Mouse (Mus musculus) ovary, adult 18-20 months (tissue): Measurements from ENCODE around the gene Efna1.
A peak's percentile ranks its signal among the peaks of the same experiment; 100 is the strongest.

ENCODE experiments used
- DNase-seq: peaks from one replicate; pipeline ENCODE4 v3.0.0; 2022; ENCODE audit warnings: low spot score, mixed read lengths

The Efna1 gene

DNA sequence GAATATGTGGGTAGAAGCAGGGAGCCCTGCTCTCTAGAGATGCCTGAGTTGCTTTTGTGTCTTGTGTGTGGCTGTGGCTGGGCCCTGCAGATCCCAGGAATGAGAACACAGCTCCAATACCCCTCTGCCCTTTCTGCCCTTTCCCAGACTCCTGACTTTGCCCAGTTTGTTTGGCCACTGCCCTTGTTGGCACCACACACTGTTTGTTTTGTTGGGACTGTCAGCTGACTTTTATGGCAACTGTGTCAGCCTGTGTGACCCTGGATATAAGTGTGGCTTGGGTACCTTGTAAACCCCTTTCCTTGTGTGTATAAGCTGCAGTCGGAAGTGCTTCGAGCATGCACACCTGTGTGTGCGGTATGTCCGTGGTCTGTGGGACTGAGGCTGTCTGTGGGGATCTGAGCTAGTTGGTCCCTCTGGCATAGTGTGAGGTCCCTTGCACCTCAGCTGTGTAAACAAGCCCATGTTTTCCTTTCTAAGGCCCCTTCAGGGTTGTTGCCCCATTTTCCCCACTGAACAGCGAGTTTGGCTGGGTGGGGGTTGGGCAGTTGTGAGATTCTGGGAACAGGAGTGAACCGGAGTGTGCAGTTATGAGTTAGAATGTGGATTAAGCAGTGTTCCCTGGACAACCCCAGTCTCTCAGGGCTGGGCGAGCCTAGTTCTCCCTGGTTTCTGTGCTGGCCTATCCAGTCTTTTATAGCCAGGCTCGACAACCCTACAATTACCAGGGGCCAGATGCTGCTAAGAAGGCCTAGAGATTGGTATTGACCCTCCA is 24.8 kb upstream of the Efna1 start:
- DNase-seq = no peak

DNA sequence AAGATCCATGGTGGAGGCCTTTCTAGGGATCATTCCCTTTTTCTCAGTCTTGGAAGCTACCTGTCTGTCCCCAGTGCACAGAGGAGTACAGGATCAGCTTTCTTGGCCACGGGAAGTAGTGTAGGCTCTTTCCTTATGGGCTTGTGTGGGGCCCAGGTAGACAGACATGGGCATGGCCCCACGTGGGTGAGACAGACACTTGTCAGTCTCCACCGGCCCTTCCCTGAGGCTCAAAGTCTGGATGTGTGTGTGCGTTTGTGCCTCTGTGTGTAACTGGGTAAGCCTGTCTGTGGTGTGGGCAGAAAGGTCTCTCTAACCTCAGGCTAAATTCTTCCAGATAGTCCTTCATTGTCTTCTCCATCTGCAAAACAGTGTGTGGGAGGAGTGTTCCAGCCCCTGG is 24.2 kb upstream of the Efna1 start:
- DNase-seq = no peak

DNA sequence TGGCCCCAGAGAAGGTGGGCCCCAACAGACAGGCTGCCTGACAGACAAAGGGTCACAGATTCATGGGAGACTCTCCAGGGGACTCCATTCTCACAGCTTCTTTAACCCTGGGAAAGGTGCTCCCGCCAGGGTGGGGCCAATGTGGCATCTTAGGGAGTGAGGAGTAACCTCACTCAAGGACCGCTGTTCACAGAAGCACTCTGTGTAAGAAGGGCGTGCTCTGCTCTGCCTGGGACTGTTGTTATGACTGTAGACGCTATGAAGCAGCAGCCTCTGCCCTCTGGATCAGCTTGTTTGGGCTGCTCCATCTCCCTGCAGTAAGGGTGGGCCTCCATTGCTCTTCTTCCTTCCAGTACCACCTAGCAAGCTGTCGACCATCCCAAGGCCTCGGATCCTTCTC is 23.5 kb upstream of the Efna1 start:
- DNase-seq = no peak

DNA sequence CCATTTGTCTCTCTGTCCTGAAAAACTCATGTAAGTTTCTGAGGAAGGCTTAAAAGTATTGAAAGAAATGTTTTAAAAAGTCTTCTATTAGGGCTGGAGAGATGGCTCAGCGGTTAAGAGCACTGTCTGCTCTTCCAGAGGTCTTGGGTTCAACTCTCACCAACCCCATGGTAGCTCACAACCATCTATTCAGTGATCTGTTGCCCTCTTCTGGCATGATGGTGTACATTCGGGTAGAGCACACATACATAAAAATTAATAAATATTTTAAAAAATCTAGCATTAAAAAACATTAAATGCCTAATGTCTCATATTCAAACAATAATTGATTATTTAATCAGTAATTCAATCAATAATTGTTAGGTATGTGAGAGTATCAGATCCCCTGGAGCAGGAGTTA is 19.6 kb upstream of the Efna1 start:
- DNase-seq = no peak

DNA sequence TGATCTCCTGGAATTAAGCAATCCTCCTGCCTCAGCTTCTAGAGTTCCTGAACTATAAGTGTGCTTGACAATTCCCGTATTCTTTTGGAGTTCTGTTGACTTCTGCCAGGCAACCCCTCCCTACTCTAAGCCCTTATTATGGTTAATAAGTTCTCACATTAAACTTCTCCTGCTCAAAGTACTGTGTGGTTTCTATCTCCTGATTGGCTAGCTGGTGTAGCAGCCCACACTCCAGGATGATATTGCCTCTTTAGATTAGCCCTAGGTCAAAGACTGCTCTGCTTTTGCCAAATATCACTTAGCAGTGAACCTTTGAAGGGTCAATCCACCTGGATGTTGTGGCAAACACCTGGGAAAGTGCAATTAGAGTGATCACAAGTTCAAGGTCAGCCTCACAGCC is 19.1 kb upstream of the Efna1 start:
- DNase-seq = no peak

DNA sequence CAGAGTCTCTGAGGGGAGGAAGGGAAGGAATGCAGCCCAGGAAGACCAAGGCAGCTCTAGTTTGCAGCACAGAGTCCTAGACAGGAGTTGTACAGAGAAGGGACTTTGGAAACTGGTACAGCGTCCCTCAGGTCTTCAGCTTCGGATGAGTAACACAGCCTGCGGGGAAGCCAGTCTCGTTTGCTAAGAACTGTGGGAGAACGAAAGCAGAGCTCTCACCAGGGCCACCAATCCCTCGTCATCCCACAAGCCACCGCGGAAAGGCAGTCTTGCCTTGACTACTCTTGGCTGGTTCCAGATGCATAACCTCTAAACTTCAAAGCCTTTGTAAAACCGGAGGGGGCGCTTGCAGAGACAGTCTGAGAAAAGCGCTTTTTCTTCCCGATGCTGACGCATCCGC is 18.6 kb upstream of the Efna1 start:
- DNase-seq = no peak

DNA sequence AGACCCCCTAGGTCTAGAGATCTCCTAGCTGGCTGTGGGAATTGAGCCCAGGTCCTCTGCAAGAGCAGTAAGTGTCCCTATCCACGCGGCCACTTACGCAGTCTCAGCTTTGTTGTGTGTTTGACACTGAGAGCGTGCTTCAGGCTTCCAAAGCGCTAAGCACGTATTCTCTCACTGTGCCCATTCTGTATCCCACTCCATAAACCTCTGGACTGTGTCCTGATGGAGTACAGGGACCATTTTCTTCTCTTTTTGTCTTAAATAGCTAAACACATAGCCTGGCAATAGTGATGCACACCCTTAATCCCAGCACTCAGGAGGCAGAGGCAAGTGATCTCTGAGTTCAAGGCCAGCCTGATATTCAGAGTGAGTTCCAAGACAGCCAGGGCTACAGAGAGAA is 18.0 kb upstream of the Efna1 start:
- no peak for DNase-seq

DNA sequence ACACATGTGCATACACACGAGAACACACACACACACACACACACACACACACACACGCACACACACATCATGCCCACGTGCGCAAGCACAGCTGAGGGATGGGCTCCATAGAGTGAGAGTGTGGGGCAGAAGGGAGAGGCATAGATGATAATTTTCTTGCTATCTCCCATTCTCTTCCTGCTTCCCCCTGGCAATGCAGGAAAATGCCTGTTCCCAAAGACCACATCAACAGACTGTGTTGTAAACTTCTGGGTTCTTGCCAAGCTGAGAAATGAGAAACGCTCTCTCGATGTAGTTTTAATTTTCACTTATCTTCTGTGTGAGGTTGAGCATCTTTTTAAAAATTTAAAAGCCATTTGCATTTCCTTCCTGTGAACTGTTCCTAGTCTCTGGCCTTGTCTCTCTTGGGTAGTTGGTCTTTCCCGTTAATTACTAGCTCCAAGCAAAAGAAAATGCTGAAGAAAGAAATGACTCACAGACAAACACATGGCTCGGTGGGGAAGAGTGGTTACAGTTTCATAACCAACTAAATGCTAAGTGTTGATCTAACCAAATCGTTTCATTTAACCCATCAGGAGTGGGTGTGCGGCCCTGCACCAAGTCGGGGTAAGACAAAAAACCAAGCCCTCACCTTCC is 15.9 kb upstream of the Efna1 start:
- DNase-seq = no peak

DNA sequence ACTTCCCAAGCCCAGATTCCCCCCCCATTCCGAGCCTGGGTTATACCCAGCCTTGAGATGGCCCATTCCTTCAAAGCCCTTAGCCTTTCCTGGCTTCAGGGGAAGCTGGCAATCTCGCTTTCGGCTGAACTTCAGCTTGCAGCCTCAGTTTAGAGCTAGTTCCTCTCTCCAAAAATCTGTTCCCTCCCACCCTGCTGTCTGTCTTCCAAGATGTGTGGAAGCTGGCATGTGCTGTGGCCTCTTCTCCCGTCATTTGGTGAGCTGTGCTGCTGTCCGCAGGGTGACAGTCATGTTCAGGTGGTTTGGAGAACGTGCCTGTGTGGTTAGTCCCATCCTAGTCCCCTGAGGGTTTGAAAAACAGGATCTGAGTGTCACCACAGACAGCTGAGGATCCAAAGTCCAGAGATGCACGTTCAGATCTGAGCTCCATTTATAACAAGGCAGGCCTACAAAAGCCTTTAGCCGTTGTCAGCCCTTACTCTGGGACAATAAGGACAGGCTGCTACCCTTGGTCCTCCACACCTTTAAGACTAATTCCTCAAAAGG is 14.8 kb upstream of the Efna1 start:
- DNase-seq = no peak

DNA sequence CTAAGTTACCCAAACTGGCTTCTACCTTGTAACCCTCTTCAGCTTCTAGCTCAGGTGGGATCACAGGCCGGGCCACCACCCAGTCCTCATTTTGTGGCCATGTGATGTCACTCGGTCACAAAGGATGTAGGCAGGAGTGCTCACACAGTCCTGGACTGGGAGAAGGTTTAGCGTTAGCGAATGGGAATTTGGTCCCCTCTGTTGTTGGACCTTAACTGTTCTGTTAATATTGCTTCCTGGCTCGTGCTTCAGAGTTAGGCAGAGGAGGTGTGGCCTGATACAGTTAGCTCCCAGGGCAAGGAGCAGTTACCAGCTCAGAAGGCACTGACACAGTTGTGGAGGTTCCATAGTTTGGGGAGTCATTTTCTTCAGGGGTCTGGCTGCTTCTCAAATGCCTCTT is 13.3 kb upstream of the Efna1 start:
- DNase-seq = no peak

DNA sequence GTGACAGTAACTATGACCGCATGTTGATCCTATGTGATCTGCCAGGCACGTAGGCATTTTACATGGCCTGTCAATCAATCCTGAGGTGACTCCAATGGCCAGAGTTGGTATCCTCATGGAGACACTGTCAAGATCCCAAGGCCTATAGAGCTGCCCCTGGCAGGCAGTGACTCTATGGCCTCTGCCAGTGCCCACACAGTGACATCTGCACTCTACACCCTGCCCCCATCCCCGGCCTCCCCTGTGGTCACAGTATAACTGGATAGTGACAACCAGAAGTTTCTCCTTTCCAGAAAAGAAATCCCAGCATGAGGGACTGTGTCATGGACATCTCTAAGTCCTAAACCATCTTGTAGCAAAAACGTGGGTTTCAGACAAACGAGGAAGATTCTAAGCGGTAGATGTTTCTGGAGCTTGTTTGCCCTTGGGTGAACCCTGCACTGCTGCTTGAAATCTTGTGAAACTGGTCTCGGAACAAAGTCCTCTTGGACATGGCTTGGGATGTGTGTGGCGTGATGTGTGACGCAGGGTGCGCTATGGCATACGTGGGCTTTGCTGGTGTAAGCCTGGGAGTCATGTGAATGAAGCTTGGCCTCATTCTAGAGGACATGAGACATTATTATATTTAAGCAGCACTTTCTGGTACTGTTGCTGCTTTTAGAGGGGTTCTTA is 12.4 kb upstream of the Efna1 start:
- DNase-seq = no peak

DNA sequence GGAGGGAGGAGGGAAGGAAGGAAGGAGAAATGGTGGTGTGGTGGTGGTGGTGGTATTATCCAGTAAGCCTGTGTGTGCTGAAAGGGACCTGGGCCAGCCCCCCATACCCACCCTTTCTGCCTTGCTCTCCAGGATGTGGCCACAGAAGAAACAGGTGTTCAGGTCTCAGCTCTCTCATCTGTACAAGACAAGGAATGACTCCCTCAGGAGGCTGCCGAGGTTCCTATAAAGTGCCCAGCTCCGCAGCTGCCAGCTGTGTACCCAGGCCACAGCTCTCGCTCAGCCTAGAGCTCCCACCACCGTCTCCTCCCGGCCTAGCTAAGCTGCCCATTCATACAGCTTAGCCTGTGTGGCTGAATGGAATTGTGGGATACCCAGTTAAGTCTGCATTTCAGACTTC is 11.4 kb upstream of the Efna1 start:
- no peak for DNase-seq

DNA sequence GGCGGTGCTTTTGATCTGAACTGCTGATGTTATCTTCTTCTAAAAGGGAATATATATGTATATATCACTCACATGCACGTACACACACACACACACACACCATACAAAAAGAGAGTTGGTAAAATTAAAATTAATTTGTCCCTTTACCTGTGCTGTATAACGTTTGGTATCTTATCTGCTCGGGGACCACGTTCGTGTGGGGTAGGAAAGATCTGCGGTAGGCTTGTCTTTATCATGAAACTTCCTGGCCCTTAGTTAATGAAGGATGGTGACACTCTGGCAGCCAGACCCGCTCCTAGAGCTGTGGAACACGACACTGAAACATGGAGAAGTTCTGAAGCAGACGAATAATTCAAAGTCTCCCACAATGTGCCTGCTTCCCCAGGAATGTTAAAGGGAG is 10.9 kb upstream of the Efna1 start:
- DNase-seq = no peak

DNA sequence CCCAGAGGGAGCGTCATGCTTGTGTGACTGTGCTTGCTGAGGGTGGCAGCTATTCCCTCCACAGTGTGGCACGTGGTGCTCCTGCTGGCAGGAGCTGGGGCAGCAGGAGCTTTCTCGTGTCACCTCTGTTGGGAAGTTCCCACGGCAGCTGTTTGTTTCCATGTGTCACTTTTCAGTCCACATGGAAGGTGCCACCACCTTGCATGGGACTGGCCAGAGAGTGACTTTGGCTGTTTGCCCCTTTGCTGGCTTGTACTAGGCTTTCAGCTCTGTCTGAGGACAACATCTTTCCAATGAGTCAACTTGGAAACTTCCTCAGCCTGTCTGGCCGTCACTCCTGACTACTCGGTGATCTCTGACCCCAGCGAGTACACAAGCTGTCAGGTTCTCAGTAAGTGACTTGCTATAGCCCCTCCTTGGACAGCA is 7.6 kb upstream of the Efna1 start:
- no peak for DNase-seq

DNA sequence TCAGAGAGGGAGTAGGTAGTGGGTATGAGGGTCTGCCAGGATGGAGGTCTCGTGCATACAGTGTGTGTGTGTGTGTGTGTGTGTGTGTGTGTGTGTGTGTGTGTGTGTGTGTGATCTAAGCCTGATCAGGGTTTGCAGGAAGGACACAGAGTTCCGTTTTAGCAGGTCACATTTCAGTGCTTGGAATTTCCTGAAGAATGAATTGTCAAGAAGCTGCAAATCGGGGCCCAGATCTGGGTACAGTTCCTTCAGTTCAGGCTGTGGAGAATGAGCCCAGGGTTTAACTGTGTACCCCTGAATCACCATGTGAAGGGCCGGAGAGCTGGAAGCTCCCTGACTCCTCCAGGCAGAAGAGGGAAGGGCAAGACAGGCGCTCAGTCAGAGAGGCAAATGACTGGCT is 6.3 kb upstream of the Efna1 start:
- DNase-seq = no peak

DNA sequence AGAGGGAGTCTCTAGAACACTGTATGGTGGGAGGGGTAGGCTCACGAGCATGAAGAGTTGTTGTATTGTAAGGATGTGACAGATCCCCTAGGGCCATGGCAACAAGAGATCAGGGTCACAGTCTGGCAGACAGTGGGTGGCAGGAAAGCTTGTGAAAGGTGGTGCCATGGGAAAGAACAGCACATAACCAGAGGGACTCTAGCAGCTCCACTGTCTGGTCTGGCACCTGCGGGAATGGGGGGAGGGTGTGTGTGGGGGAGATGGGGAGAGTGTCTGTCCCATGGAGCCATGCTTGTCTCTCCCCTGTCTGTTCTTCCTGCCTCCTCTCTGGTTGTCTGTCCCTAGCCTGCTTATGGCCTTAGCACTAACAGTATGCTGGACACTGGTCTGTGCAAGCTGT is 4.6 kb upstream of the Efna1 start:
- DNase-seq = no peak

DNA sequence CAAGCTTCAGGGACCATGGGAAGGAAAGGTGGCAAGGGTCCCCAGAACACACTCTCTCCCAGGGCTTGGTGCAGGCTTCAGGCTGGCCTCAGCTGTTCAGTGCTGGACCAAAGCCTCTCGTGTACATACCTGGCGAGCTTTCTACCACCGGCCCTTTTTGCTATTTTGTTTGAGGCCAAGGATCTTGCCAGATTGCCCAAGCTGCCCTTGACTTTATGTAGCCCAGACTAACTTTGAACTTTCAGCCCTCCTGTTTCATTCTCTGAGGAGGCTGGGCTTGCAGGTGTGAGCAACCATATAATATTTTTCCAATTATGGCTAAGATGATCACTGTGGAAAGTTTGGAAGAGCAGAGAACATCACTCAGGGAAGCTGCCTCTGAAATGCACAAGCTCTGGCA is 3.3 kb upstream of the Efna1 start:
- no peak for DNase-seq

DNA sequence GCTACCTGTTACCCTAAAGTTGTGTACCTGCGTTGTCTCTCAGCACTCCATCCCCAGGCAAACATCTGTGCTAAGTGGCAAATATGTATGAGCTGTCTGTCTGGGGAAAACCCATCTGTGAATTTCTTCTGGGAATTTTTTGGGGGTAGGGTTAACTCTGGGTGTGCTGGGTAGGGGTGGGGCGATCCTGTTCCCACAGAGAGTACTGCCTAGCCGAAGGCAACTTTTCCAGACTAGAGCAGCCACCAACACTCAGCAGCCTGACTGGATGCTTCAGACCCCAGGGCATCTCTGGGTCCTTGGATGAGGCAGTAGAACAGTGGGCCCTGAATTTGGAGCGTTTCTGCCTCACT is 1.3 kb upstream of the Efna1 start:
- DNase-seq = no peak

DNA sequence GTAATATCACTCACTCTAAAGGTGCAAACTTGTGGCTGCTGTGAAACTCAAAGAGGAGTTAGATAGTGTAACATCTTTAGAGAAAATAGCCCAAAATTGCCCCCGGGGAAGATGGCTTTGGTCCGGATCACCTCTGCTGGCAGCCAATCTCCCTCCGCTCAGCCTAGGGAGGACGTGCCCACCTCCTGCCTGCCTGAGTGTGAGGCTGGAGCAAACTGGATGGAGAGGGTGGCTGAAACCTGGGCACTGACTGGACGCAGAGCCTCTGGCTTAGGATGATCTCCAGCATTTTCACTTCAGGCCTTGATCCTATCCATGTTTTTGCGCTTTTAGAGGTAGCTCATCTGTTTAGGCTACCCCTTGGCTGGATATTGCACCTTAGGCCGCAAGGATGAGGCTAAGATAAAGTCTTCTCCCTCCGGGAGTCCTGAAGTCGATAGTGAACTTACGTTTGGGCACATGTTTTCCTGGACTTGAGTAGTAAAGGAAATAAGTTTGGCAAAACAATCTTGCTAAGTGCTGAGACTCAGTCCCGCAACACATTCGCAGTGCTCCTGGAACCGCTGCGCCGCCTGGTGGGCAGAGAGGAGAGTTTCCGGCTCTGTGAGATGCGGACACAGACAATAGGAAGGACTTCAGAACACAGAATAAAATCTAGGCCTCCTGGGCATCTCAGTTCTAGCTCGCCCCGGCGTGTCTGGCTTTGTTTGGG is 793 bp upstream of the Efna1 start:
- DNase-seq = peak; percentile 57

DNA sequence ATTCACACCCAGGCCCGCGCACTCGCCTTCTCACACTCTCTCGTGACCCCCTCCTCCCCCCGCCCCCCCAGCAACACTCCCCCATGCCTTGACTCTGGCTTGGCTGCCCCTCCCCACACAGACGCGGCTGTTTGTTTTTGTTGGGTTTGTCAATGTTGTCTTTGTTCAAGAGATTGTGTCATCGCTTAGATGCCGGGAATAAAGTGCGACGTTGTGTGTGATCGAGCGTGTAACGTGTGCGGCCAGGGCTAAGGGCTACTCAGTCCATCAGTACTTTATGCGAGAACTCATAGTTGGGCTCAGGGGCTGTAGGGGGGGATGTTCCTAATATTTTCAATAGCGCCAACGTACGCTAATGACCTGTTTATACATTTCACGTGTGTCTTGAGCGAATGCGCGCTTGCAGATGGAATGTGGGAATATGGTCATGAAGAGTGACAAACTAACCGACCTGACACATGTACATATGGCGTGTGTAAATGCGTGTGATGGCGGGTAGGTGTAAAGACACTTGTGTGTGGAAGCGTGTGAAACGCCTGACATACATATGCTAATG is 814 bp downstream of the Efna1 start:
- no peak for DNase-seq

DNA sequence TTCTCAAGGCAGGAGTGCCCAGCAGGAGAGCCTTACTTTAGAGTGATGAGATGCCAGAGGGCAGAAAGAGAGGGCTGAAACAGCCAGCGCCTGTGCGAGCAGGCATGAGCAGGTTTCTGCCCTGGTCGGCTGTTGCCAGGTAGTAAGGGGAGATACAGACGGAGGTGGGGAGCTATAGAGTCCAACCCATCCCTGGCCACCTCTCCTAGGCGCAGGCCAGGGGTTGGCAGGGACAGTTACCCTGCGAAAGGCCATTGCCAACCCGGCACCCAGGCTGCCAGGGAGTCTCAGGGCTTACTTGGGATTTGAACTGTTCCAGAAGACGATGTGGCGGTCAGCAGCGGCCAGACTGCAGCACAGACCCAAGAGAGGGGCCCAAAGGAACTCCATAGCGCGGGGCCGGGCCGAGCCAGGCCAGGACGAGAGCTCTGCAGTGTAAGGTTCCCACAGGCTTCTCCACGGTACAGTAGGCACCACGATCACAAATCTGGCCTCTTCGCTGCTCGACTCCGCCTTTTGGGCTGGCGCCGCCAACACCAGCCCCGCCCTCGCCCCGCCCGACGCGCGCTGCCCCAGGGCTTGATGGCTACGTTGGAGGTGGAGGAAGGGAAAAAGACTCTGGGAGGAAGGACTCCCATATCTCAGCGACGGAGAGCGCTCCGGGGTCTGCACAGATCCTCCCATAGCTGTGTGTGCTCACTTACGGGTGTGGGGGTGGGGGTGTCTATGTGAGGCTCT is 1.6 kb downstream of the Efna1 start:
- DNase-seq = peak; percentile 74

DNA sequence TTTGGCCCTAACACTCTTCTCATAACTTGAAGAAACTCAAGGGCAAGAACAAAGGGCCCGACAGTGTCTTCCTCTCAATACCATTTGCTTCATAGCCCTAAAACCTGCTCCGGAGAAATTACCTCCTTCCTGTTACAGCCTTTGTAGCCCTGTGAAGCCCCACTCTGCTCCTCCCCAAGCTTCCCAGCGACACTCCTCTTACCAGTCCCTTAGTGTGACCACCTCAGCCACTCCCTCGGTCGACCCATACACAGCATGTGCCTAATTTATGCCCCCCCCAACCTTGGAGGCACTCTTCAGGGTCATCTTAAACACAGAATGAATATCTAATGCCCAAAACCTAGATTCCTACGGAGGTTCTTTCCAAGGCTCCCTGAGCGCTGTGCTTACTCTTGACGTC is 2.3 kb downstream of the Efna1 start:
- no peak for DNase-seq
